Mouse (Mus musculus) mesoderm, embryonic 11.5 days (tissue): ENCODE data around the gene Gm44.
"Not testable (repeated sequence)": the region's sequence is repeated elsewhere in the genome, so short reads cannot be mapped to it uniquely, and the experiment has no call there.

Experiments
- DNase-seq: peaks from one replicate; pipeline ENCODE4 v3.0.0-alpha.2; 2012; ENCODE audit warnings: low read depth, low spot score

Gene Gm44

GRCm38 (mm10) chrX:90891842-90892241 lies at the start of gene Gm44:
Gm44 (plus strand) TSS chrX:90892142.
- no peak for DNase-seq

- DNase-seq: peak; percentile 2
These were observed 36.0 kb downstream of the Gm44 start for GRCm38 (mm10) chrX:90927989-90928388.

- DNase-seq: not testable (repeated sequence)
These were observed 46.3 kb downstream of the Gm44 start for GRCm38 (mm10) chrX:90938211-90938610.
